Mouse (Mus musculus) MEL (cell line): ENCODE measurements around the gene Trak1. TPM values are rescaled to one million over a fixed set of nuclear protein-coding genes. Genes with fewer than 3 reads are reported as not detected.

Source experiments
- DNase-seq: peaks from one replicate; pipeline ENCODE4 v3.0.0; 2011; ENCODE audit warnings: low read depth, low spot score
- H3K27ac ChIP-seq: 2 replicates; pipeline ENCODE4 v1.5.1; 2012; ENCODE audit warnings: low read depth, mild to moderate bottlenecking, control low read depth, low read length, moderate library complexity; ENCODE audit not compliant: control insufficient read depth
- H3K27me3 ChIP-seq, 2 experiments: fragments of 150-350 bp in 1 of 2; sonication (generic) in 1 of 2; 2 replicates each; pipeline ENCODE4 v1.6.1; 2012; ENCODE audit warnings: low read length in 2 of 2, mild to moderate bottlenecking in 2 of 2, improper control_type of control experiment in 1 of 2, moderate library complexity in 1 of 2; ENCODE audit not compliant: insufficient read depth in 2 of 2, control insufficient read depth in 1 of 2
- H3K36me3 ChIP-seq, 2 experiments: 2 replicates each; pipeline ENCODE4 v1.6.1; 2012 to 2014; ENCODE audit warnings: low read length in 2 of 2, improper control_type of control experiment in 1 of 2, inconsistent platforms in 1 of 2, mild to moderate bottlenecking in 1 of 2; ENCODE audit not compliant: insufficient read depth in 2 of 2, control insufficient read depth in 1 of 2
- H3K4me1 ChIP-seq, 2 experiments: fragments of 150-350 bp in 1 of 2; sonication (generic) in 1 of 2; 2 replicates each; pipeline ENCODE4 v1.6.1; 2012; ENCODE audit warnings: low read length in 2 of 2, improper control_type of control experiment in 1 of 2, mild to moderate bottlenecking in 1 of 2; ENCODE audit not compliant: insufficient read depth in 2 of 2, control insufficient read depth in 1 of 2
- H3K4me3 ChIP-seq, 2 experiments: fragments of 150-350 bp in 1 of 2; sonication (generic) in 1 of 2; 2 replicates each; pipeline ENCODE4 v1.5.1; 2012; ENCODE audit warnings: low read depth in 2 of 2, low read length in 2 of 2, mild to moderate bottlenecking in 2 of 2, moderate library complexity in 2 of 2, control low read depth in 1 of 2, improper control_type of control experiment in 1 of 2; ENCODE audit not compliant: control insufficient read depth in 1 of 2, insufficient read depth in 1 of 2
- H3K79me2 ChIP-seq: 2 replicates; pipeline ENCODE4 v1.6.1; 2012; ENCODE audit warnings: mild to moderate bottlenecking, low read length, moderate library complexity; ENCODE audit not compliant: control insufficient read depth, poor library complexity, insufficient read depth
- H3K9ac ChIP-seq: 2 replicates; pipeline ENCODE4 v1.6.1; 2012; ENCODE audit warnings: low read depth, mild to moderate bottlenecking, control low read depth, low read length, moderate library complexity; ENCODE audit not compliant: control insufficient read depth, poor library complexity, severe bottlenecking
- H3K9me3 ChIP-seq: fragments of 150-350 bp; sonication (generic); replicated peaks from 2 replicates; pipeline ENCODE4 v1.6.1; 2012; ENCODE audit warnings: mild to moderate bottlenecking, low read length, improper control_type of control experiment, moderate library complexity; ENCODE audit not compliant: insufficient read depth
- CHD2 ChIP-seq: IDR thresholded peaks from 2 replicates; pipeline ENCODE4 v1.6.1; 2011; ENCODE audit warnings: low read length, improper control_type of control experiment
- CTCF ChIP-seq, 3 experiments: IDR thresholded peaks in 2 of 3; conservative IDR thresholded peaks in 1 of 3; 2 replicates each; pipeline ENCODE4 v1.5.1; 2011 to 2012; ENCODE audit warnings: low read length in 3 of 3, low read depth in 2 of 3, mild to moderate bottlenecking in 2 of 3, improper control_type of control experiment in 1 of 3, inconsistent platforms in 1 of 3, mixed read lengths in 1 of 3, moderate library complexity in 1 of 3; ENCODE audit not compliant: control insufficient read depth in 1 of 3, insufficient read depth in 1 of 3, poor library complexity in 1 of 3, severe bottlenecking in 1 of 3
- ELF1 ChIP-seq: IDR thresholded peaks from 2 replicates; pipeline ENCODE4 v1.6.1; 2014; ENCODE audit warnings: low read depth, mild to moderate bottlenecking, inconsistent platforms, low read length, improper control_type of control experiment, moderate library complexity
- ETS1 ChIP-seq: IDR thresholded peaks from 2 replicates; pipeline ENCODE4 v1.6.1; 2012; ENCODE audit warnings: low read depth, mild to moderate bottlenecking, inconsistent platforms, low read length, improper control_type of control experiment, moderate library complexity
- GABPA ChIP-seq: IDR thresholded peaks from 2 replicates; pipeline ENCODE4 v1.6.1; 2012; ENCODE audit warnings: low read depth, mild to moderate bottlenecking, inconsistent platforms, low read length, improper control_type of control experiment, moderate library complexity
- GATA1 ChIP-seq: IDR thresholded peaks from 2 replicates; pipeline ENCODE4 v1.6.1; 2011; ENCODE audit warnings: low read depth, low read length, improper control_type of control experiment
- HCFC1 ChIP-seq: IDR thresholded peaks from 2 replicates; pipeline ENCODE4 v1.6.1; 2012; ENCODE audit warnings: low read depth, mild to moderate bottlenecking, inconsistent platforms, low read length, improper control_type of control experiment, moderate library complexity
- MAFK ChIP-seq: IDR thresholded peaks from 2 replicates; pipeline ENCODE4 v1.6.1; 2011; ENCODE audit warnings: low read depth, mild to moderate bottlenecking, low read length, improper control_type of control experiment, borderline replicate concordance
- MXI1 ChIP-seq: IDR thresholded peaks from 2 replicates; pipeline ENCODE4 v1.6.1; 2011; ENCODE audit warnings: mild to moderate bottlenecking, low read depth, low read length, improper control_type of control experiment
- MYC ChIP-seq: IDR thresholded peaks from 2 replicates; pipeline ENCODE4 v1.6.1; 2011; ENCODE audit warnings: low read depth, mild to moderate bottlenecking, low read length, improper control_type of control experiment, moderate library complexity
- POLR2A ChIP-seq, 2 experiments: IDR thresholded peaks; 2 replicates each; pipeline ENCODE4 v1.6.1; 2011 to 2012; ENCODE audit warnings: low read length in 2 of 2, mild to moderate bottlenecking in 2 of 2, control low read depth in 1 of 2, improper control_type of control experiment in 1 of 2, low read depth in 1 of 2, moderate library complexity in 1 of 2; ENCODE audit not compliant: control insufficient read depth in 1 of 2, insufficient read depth in 1 of 2, poor library complexity in 1 of 2
- POLR2AphosphoS5 ChIP-seq: IDR thresholded peaks from 2 replicates; pipeline ENCODE4 v1.6.1; 2012; ENCODE audit warnings: low read depth, borderline replicate concordance, mild to moderate bottlenecking, inconsistent platforms, low read length, moderate library complexity, mixed read lengths
- TAL1 ChIP-seq: IDR thresholded peaks from 2 replicates; pipeline ENCODE4 v1.6.1; 2012; ENCODE audit warnings: mild to moderate bottlenecking, inconsistent platforms, low read length, moderate library complexity, mixed read lengths
- TBP ChIP-seq: IDR thresholded peaks from 2 replicates; pipeline ENCODE4 v1.8.0; 2011; ENCODE audit warnings: low read depth, low read length, improper control_type of control experiment
- UBTF ChIP-seq: IDR thresholded peaks from 2 replicates; pipeline ENCODE4 v1.6.1; 2012; ENCODE audit warnings: low read depth, mild to moderate bottlenecking, inconsistent platforms, low read length, improper control_type of control experiment, moderate library complexity, borderline replicate concordance; ENCODE audit not compliant: insufficient read depth
- USF1 ChIP-seq: IDR thresholded peaks from 2 replicates; pipeline ENCODE4 v1.6.1; 2014; ENCODE audit warnings: low read depth, mild to moderate bottlenecking, inconsistent platforms, low read length, improper control_type of control experiment, moderate library complexity
- USF2 ChIP-seq, 2 experiments: IDR thresholded peaks; 2 replicates each; pipeline ENCODE4 v1.6.1; 2011 to 2012; ENCODE audit warnings: improper control_type of control experiment in 2 of 2, low read length in 2 of 2, borderline replicate concordance in 1 of 2, inconsistent platforms in 1 of 2, low read depth in 1 of 2, mild to moderate bottlenecking in 1 of 2; ENCODE audit not compliant: insufficient read depth in 1 of 2
- ZC3H11A ChIP-seq: IDR thresholded peaks from 2 replicates; pipeline ENCODE4 v1.6.1; 2012; ENCODE audit warnings: low read depth, mild to moderate bottlenecking, inconsistent platforms, low read length, improper control_type of control experiment
- ZMIZ1 ChIP-seq: IDR thresholded peaks from 2 replicates; pipeline ENCODE4 v1.6.1; 2012; ENCODE audit warnings: low read depth, mild to moderate bottlenecking, inconsistent platforms, low read length, improper control_type of control experiment, moderate library complexity
- ZNF384 ChIP-seq: IDR thresholded peaks from 2 replicates; pipeline ENCODE4 v1.6.1; 2012; ENCODE audit warnings: low read depth, mild to moderate bottlenecking, inconsistent platforms, low read length, improper control_type of control experiment
- polyA plus RNA-seq, 2 experiments: library from polyadenylated mRNA; stranded (reverse) in 1 of 2; unstranded in 1 of 2; fragments of >175 nt in 1 of 2; fragments of >200 nt in 1 of 2; gene quantifications; 2 replicates each; pipeline versions ENCODE4 v1.2.1 to v1.2.4; 2012; ENCODE audit warnings: low replicate concordance in 2 of 2, low read depth in 1 of 2; ENCODE audit not compliant: insufficient read length in 2 of 2, insufficient read depth in 1 of 2, missing spikeins in 1 of 2
- total RNA-seq: library from RNA; depleted of rRNA; stranded (reverse); fragments of 300-350 nt; gene quantifications from 2 replicates; pipeline ENCODE4 v1.2.3, GENCODE M21; 2012

Trak1 gene
- total and polyA plus RNA-seq, 3 experiments: 16.2 to 35.5 TPM; not detected in 1

DNA sequence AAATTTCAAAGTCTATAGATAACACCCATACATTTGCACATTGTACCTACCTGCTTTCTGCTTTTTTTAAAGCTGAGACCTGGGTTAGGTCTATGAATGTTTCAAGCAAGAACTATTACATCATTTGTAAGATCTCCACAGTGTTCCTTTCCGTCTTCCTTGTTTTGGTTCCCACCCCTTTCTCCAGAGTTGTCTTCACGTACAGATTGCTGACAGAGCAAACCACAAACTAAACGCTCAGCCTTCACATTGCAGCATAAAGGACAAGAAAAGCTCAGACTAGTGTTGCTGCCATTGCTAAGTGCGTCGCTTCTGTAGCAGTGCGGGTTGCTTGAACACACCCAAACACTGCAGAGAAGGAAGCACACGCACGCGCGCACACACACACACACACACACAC lies 32.0 kb upstream of the Trak1 start:
- no peak for TF ChIP-seq HCFC1
- no peak for TF ChIP-seq UBTF
- no peak for TF ChIP-seq USF2 (IDR thresholded peaks at IDR 0.05; ENCODE audit: borderline replicate concordance in 1 of 2, insufficient read depth in 1 of 2, low read depth in 1 of 2, low read length in 2 of 2)
- no peak for TF ChIP-seq CHD2
- TF ChIP-seq POLR2A (IDR thresholded peaks at IDR 0.05; ENCODE audit: control insufficient read depth in 1 of 2, insufficient read depth in 1 of 2, low read depth in 1 of 2, low read length in 2 of 2, poor library complexity in 1 of 2): no peak
- TF ChIP-seq ZMIZ1: no peak
- no peak for TF ChIP-seq ZNF384
- TF ChIP-seq TBP: no peak
- TF ChIP-seq ELF1: no peak
- TF ChIP-seq MXI1: no peak
- TF ChIP-seq GABPA: no peak
- no peaks in the 10 kb centered on the region for H3K27me3 ChIP-seq
- no peak for DNase-seq
- no peak overlapping the region for H3K27ac ChIP-seq
- H3K9me3 ChIP-seq: no peaks in the 10 kb centered on the region
- no peak overlapping the region for H3K4me3 ChIP-seq
- H3K4me1 ChIP-seq: no peaks in the 10 kb centered on the region
- no peak overlapping the region for H3K9ac ChIP-seq
- H3K79me2 ChIP-seq: no peaks in the 10 kb centered on the region
- H3K36me3 ChIP-seq: no peaks in the 10 kb centered on the region

DNA sequence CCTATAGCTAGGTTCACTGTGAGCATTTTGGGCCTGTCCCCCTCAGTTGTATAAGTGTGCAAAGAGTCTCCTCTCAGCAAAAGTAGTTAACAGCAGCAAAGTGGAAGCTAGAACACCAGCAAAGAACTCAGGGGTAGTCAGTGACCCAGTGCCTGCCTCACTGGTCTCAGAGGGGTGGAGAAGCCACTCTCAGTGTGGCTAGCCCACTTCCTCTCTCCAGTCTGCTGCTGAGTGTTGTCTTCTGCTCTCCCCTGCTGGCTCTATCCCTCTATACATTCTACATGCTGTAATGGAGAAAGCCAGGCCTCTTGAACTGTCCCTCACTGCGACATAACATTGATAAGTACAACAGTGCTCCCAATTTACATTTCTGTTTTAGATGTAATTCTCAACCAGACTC lies 26.2 kb upstream of the Trak1 start:
- Histone ChIP-seq H3K27ac (no peak overlapping the region), H3K4me3 (no peak overlapping the region), H3K9ac (no peak overlapping the region), H3K79me2 (no peaks in the 10 kb centered on the region), H3K4me1 (peaks cover 3 to 9% of the 10 kb centered on the region in 2 experiments; a peak in 3 of 4 replicates), H3K9me3 (no peaks in the 10 kb centered on the region), H3K27me3 (no peaks in the 10 kb centered on the region), H3K36me3 (peaks cover 0 to 5% of the 10 kb centered on the region in 2 experiments; a peak in 2 of 4 replicates)
- DNase-seq: no peak
- no peak for TF ChIP-seq CTCF (IDR thresholded peaks at IDR 0.05 in 2 of 3, conservative IDR thresholded peaks at IDR 0.05 in 1 of 3; ENCODE audit: control insufficient read depth in 1 of 3, insufficient read depth in 1 of 3, low read depth in 2 of 3, low read length in 3 of 3, poor library complexity in 1 of 3, severe bottlenecking in 1 of 3)
- no peak for TF ChIP-seq POLR2AphosphoS5
- TF ChIP-seq MAFK: no peak
- TF ChIP-seq ZMIZ1: no peak
- no peak for TF ChIP-seq MYC
- TF ChIP-seq TAL1: no peak
- TF ChIP-seq ETS1: no peak
- no peak for TF ChIP-seq MXI1
- no peak for TF ChIP-seq USF1
- no peak for TF ChIP-seq GATA1
- TF ChIP-seq ZC3H11A: no peak
- TF ChIP-seq UBTF: no peak
- no peak for TF ChIP-seq CHD2
- TF ChIP-seq, all 39 proteins: peak for 0
